Mouse (Mus musculus): ENCODE measurements at regions not wholly inside any gene's neighbourhood (a gene's known extent, or its start where the extent isn't known, plus 50 kb on each side); places are given as distances from the start of the nearest gene placed in this dataset.

DNA sequence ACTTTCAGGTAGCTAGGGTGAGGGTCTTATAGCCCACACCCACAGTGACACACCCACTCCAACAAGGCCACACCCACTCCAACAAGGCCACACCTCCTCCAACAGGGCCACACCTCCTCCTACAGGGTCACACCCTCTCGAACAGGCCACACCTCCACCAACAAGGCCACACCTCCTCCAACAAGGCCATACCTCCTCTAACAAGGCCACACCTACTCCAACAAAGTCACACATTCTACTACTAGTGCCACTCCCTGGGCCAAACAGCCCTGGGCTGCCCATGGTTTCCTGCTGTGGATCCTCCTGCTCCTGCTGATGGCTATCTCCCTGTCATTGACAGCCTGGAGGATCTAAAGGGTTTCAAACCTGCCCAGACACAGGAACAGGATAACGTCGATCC, 124.9 kb downstream of the Mn1 start:
- WGBS, result 68% methylated on average over 3 of the region's 3 CpGs
- no peak for DNase-seq (ENCODE audit: low read depth, low spot score)

DNA sequence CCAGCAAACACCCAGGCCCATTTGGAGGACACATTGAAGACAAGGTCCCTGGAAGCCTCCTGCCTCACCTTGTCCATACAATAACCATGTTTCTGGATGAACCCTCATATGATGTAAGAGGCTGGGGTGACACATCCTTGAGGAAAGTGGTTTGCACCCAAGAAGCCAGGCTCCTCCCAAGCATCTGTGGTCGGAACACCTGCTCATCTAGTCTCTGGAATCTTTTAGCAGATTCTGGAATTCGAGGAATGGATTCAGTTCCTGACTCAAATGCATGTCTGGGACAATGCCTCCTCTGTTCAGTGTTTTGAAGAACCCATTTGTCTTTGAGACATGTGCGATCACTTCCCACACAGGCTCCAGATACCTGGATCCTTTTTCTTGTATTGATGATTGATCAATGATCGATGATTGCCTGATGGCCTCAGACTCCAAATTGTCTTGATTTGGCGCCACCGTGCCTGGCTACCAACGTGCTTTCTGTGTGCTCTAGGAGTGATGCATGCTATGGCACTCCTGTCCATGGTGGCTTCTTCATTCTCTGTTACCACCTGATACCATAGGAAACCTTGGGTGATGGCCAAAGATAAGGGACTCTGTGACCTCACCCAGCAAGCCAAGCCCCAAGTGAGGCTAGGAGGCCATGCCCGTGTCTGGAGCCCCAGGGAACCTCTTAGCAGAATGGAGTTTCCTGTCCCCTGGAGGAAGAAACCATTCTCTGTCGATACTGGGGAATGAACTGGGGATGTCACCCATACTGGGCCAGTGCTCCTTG, 126.7 kb downstream of the Mn1 start:
- DNase-seq (ENCODE audit: low read depth, low spot score), result no peak
- WGBS, result 74% methylated on average over 9 of the region's 9 CpGs

GRCm38 (mm10) chr5:111553471-111554382, 136.6 kb downstream of the Mn1 start:
- DNase-seq (ENCODE audit: low read depth, low spot score), result no peak
- 69% methylated on average over 16 of the region's 16 CpGs for WGBS

DNA sequence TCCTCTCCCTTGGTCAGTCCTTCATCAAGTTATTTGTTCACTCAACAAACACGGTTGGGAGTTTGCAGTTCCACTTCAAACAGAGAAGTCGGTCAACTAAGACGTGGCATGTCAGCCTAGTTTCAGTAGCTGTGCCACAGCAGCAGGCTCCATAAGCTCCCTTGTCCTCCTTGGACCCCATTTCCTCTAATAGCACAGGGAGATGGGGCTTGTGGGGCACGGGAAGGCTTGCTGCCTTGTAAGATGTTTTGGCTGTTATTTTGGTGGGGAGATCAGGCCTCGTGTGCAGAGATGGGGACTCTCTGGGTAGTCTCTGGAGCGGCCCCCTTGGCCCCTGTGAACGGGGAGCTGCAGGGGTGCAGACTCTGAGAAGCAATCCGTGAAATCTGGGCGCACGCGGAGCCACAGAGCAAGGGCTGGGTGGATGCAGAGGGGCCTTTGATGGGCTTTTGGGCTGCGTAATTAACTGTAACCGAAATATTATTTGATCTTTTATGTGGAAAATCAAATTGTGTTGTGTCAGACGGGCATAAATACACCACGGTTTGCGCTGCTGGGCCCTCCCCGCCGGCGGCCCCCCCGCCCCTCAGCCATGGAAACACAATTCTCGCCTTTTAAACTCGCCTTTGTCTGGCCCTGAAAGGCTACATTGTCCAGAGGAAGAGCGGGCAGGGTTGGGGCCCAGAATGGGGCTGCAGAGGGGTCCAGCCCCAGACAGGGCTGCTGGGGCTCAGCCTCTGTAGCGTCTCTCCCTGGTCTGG, 137.6 kb downstream of the Mn1 start:
- WGBS, result 36% methylated on average over 24 of the region's 24 CpGs
- DNase-seq (ENCODE audit: low read depth, low spot score), result no peak

GRCm38 (mm10) chr5:111555312-111555957, 138.3 kb downstream of the Mn1 start:
- no peak for DNase-seq (ENCODE audit: low read depth, low spot score)
- WGBS, result 16% methylated on average over 5 of the region's 5 CpGs

DNA sequence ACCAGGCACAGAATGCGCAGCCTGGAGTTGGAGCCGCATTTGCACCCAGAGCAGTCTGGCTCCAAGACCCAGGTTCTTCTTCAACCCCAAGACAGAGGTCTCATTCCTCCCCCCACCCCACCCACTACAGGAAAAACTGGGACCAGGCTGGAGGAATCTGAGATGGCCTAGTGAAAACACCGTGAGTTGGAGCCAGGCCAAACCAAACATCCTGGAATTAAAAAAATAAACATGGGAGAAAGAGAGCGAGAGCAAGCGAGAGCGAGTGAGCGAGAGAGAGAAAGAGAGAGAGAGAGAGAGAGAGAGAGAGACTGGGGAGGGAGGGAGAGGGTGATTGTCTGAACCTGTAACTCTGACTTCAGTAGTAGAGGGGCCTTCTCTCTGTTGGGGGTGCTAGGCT, 138.8 kb downstream of the Mn1 start:
- no peak for DNase-seq (ENCODE audit: low read depth, low spot score)
- 24% methylated on average over 7 of the region's 7 CpGs for WGBS

DNA sequence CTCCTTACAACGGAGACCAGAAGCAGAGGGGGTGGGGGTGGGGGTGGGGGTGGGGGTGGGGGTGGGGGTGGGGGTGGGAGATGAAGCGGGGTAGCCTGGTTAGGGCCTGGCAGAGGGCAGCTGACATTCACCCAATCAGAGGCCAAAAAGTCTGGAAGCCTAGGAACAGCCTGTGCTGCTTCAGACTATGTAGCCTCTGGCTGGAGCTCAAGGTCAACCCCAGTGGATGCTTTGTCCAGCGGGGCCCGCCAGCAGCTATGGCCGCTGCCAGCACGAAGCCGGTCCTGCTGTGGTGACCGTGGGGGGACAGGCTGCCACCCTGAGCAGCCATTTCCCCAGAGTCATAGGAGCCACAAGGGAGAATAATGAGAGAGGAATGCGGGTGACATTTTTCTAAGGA, 143.3 kb downstream of the Mn1 start:
- no peak for DNase-seq (ENCODE audit: low read depth, low spot score)
- WGBS, result 49% methylated on average over 9 of the region's 9 CpGs

DNA sequence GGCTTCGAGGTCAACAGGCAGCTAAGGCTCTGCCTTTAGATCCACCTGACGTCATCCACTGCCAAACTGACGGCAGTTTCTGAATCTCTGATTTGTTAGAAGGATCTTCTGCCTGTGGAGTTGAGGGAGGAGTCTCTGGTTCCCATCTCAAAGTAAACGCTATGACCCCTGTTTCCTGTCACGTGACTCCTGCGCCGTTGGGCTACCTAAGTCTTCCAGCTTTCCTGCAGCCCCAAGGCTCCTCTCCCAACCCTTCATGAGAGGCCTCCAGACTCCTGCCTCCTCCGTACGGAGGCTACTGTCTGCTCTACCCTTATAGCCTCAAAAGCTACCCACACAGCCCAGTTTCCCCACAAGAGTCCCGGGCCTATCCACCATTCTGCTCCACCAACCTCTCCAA, 144.1 kb downstream of the Mn1 start:
- DNase-seq (ENCODE audit: low read depth, low spot score), result no peak
- 66% methylated on average over 10 of the region's 10 CpGs for WGBS

DNA sequence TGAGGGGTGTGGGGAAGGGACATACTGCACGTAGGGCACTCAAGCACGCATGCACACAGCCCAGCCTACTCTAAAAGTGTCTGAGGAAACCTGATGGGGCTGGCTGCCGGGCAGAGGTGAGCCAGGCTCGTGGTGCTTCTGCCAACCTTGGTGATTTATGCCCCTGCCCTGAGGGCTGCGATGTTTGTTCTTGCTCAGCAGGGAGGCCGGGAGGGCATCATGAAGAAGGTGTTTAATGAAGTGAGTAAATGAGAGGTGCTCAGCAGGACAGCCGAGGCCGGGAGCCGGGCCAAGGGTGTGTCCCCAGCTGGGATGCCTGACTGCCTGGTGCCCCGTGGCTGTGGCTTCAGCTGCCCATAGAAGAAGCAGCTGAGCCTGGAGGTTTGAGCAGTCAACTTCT, 153.7 kb downstream of the Mn1 start:
- 17% methylated on average over 10 of the region's 10 CpGs for WGBS
- no peak for DNase-seq (ENCODE audit: low read depth, low spot score)

GRCm38 (mm10) chr5:111573265-111573873, 156.2 kb downstream of the Mn1 start:
- no peak for DNase-seq (ENCODE audit: low read depth, low spot score)
- 20% methylated on average over 13 of the region's 13 CpGs for WGBS

GRCm38 (mm10) chr5:111574219-111574840, 157.2 kb downstream of the Mn1 start:
- 25% methylated on average over 8 of the region's 8 CpGs for WGBS
- DNase-seq (ENCODE audit: low read depth, low spot score), result no peak

DNA sequence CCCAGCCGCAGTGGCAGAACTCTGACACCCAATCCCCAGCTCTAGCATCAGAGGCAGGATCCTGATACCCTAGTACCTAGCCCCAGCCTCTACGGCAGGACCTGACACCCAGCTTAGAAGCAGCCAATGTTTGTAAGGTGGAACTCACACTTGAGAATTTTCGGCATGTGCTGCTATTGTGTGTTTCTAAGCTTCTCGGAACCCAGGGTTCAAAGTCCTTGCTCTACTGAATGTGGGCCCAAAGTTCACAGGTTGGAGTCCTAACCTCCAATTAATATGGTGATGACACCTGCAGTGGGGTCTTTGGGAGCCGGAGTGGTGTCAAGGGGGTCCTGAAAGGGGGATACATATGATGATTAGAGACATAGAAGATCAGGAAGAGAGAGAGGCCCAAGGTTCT, 158.2 kb downstream of the Mn1 start:
- 59% methylated on average over 5 of the region's 5 CpGs for WGBS

GRCm38 (mm10) chr5:111577441-111577840, 156.3 kb upstream of the Gm26897 start:
- DNase-seq (ENCODE audit: low read depth, low spot score), result no peak
- 18% methylated on average over 5 of the region's 5 CpGs for WGBS

More for the DNA sequence above, 158.2 kb downstream of the Mn1 start:
- no peak for DNase-seq (ENCODE audit: low read depth, low spot score)

GRCm38 (mm10) chr5:111578088-111578487, 155.6 kb upstream of the Gm26897 start:
- WGBS, result 56% methylated on average over 5 of the region's 5 CpGs
- no peak for DNase-seq (ENCODE audit: low read depth, low spot score)

DNA sequence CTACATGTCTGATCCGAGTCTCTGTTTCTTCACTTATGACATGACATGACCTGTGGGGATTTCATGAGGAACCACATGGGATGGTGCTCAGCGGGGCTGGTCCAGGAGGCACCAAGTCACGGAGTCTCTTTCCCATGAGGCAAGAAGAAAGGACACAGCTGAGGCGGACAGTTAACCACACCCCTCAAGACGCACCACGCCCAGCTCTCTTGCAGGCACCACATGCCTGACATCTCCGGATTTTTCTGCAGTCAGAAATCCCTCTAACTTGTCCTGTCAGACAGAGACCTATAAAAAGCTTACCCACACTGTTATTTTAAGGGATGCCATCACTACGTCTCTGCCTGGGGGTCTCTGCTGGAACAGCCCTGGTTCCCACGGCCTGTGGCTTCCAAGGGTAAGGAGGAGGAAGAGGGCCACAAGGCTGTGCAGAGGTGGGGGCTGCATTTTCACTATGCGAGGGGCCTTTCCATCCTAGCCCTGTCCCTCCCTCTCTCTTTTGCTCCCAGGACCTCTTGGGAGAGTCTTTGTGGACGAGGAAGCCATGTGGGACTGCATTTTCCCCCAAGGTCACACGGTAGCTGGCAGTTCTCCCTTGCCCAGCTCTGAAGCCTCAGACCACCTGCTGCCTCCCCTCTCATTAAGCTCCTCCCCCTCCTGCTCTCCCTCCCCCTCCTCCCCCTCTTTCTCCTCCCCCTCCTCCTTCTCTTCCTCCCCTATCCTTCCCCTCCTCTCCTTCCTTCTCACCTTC, 154.6 kb upstream of the Gm26897 start:
- DNase-seq (ENCODE audit: low read depth, low spot score), result no peak
- WGBS, result 17% methylated on average over 12 of the region's 12 CpGs

GRCm38 (mm10) chr5:111580870-111581771, 152.6 kb upstream of the Gm26897 start:
- WGBS, result 9% methylated on average over 31 of the region's 31 CpGs
- DNase-seq (ENCODE audit: low read depth, low spot score), result no peak

- 38% methylated on average over 9 of the region's 9 CpGs for WGBS
- DNase-seq (ENCODE audit: low read depth, low spot score), result no peak
Observed at GRCm38 (mm10) chr5:111582004-111582403, 151.7 kb upstream of the Gm26897 start.
